Mouse (Mus musculus) intestine, postnatal 0 days (tissue): ENCODE data around the gene Stxbp6. TPM values are rescaled to one million over a fixed set of nuclear protein-coding genes. Genes with fewer than 3 reads are reported as not detected.

Experiments
- ATAC-seq: fragments of 200-750 bp; cut with Nextera tagmentation; 2 replicates; pipeline ENCODE4 v1.8.0; 2017; ENCODE audit warnings: mild to moderate bottlenecking, moderate TSS enrichment, moderate library complexity
- H3K27ac ChIP-seq: fragments of 300-500 bp; sonication (generic); 2 replicates; pipeline ENCODE4 v1.5.1; 2014; ENCODE audit warnings: mild to moderate bottlenecking, low read depth, low read length, moderate library complexity
- H3K27me3 ChIP-seq: fragments of 300-500 bp; sonication (generic); replicated peaks from 2 replicates; pipeline ENCODE4 v1.6.1; 2014; ENCODE audit warnings: low read length, mixed read lengths; ENCODE audit not compliant: control insufficient read depth, insufficient read depth
- H3K36me3 ChIP-seq: fragments of 300-500 bp; sonication (generic); 2 replicates; pipeline ENCODE4 v1.6.1; 2014; ENCODE audit warnings: mild to moderate bottlenecking, moderate library complexity; ENCODE audit not compliant: control insufficient read depth, insufficient read depth
- H3K4me1 ChIP-seq: fragments of 300-500 bp; sonication (generic); replicated peaks from 2 replicates; pipeline ENCODE4 v1.6.1; 2014; ENCODE audit warnings: antibody characterized with exemption, low read length, mixed read lengths; ENCODE audit not compliant: control insufficient read depth, insufficient read depth
- H3K4me2 ChIP-seq: fragments of 300-500 bp; sonication (generic); replicated peaks from 2 replicates; pipeline ENCODE4 v1.6.1; 2014; ENCODE audit warnings: low read depth, mild to moderate bottlenecking, moderate library complexity
- H3K4me3 ChIP-seq: fragments of 300-500 bp; sonication (generic); 2 replicates; pipeline ENCODE4 v1.5.1; 2014; ENCODE audit warnings: low read depth, low read length
- H3K9ac ChIP-seq: fragments of 300-500 bp; sonication (generic); 2 replicates; pipeline ENCODE4 v1.6.1; 2014; ENCODE audit warnings: mild to moderate bottlenecking, low read depth, low read length
- H3K9me3 ChIP-seq: fragments of 300-500 bp; sonication (generic); 2 replicates; pipeline ENCODE4 v1.6.1; 2016; ENCODE audit warnings: mixed run types; ENCODE audit not compliant: control insufficient read depth
- CTCF ChIP-seq: sonication (generic); IDR thresholded peaks from 2 replicates; pipeline ENCODE4 v1.5.1; 2016; ENCODE audit warnings: low read depth, mild to moderate bottlenecking, control low read depth, antibody characterized with exemption, moderate library complexity
- WGBS: fragments of 180-500 bp; shearing (Covaris S2); extraction: QIAGEN DNeasy Blood & Tissue Kit; methylation state at CpG from one replicate; pipeline ENCODE4 v1.1.7; 2014; 5-methylcytosine and 5-hydroxymethylcytosine counted together
- polyA plus RNA-seq: library from polyadenylated mRNA; unstranded; fragments of >200 nt; fragmentation: Nextera tagmentation; extraction: Ambion mirVana; gene quantifications from 2 replicates; pipeline ENCODE4 v1.2.1, GENCODE M21; 2015

Stxbp6 gene
- polyA plus RNA-seq, 1 experiment from 2014 or later, result 9.2 TPM

DNA sequence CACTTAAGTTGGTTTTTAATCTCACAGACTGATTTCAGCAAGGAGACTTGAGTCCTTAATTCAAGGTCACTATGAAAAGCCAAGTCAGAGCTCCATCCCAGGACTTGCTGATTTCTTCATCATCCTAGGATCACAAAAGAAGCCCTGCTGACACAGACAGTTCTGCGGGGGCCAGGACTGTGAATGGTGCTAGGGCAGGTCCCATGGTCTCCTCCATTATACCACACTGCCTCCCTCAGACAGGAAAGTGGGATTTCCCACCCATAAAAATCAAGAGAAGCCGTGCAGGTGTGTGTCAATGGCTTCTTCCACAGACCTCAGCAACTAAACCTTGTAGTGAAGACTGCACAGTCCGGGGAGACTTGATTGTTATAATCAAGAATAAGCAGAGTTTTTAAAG lies 2.3 kb downstream of the Stxbp6 start:
- Histone ChIP-seq H3K4me1 (peaks cover 2% of the 10 kb centered on the region; the same call in 1 of the 2 replicates), H3K9me3 (no peaks in the 10 kb centered on the region), H3K4me2 (peak overlapping the region; percentile 96), H3K9ac (no peak overlapping the region), H3K27ac (no peak overlapping the region), H3K36me3 (no peaks in the 10 kb centered on the region), H3K4me3 (no peak overlapping the region), H3K27me3 (no peaks in the 10 kb centered on the region)
- 68% methylated on average over 3 of the region's 3 CpGs for WGBS
- peak; percentile 34 for TF ChIP-seq CTCF
- no peak for ATAC-seq

GRCm38 (mm10) chr12:45070186-45070585 lies 4.3 kb downstream of the Stxbp6 start:
- TF ChIP-seq CTCF, result no peak
- no peaks in the 10 kb centered on the region for H3K36me3 ChIP-seq
- H3K4me2 ChIP-seq, result peak overlapping the region; percentile 49
- ATAC-seq, result peak; percentile 80
- H3K9me3 ChIP-seq, result no peaks in the 10 kb centered on the region
- no peaks in the 10 kb centered on the region for H3K27me3 ChIP-seq
- no peak overlapping the region for H3K9ac ChIP-seq
- 22% methylated on average over 9 of the region's 9 CpGs for WGBS
- H3K4me3 ChIP-seq, result 0 out of 2 replicates have a peak overlapping the region, but pooled peaks have one; percentile 0
- H3K27ac ChIP-seq, result no peak overlapping the region
- peaks cover 2% of the 10 kb centered on the region; the same call in 1 of the 2 replicates for H3K4me1 ChIP-seq

GRCm38 (mm10) chr12:45068145-45068754 lies 6.3 kb downstream of the Stxbp6 start:
- Histone ChIP-seq H3K27ac (no peak overlapping the region), H3K9me3 (no peaks in the 10 kb centered on the region), H3K27me3 (no peaks in the 10 kb centered on the region), H3K9ac (no peak overlapping the region), H3K4me3 (no peak overlapping the region), H3K36me3 (no peaks in the 10 kb centered on the region), H3K4me1 (no peaks in the 10 kb centered on the region; the same call in 1 of the 2 replicates), H3K4me2 (no peak overlapping the region)
- ATAC-seq, result no peak
- TF ChIP-seq CTCF, result no peak
- 79% methylated on average over 6 of the region's 6 CpGs for WGBS

GRCm38 (mm10) chr12:45067686-45068085 lies 6.8 kb downstream of the Stxbp6 start:
- 27% methylated on average over 3 of the region's 3 CpGs for WGBS
- no peak for TF ChIP-seq CTCF

GRCm38 (mm10) chr12:45067047-45067685 lies 7.3 kb downstream of the Stxbp6 start:
- TF ChIP-seq CTCF, result 0 out of 2 replicates have a peak, but pooled peaks have one; percentile 13
- Histone ChIP-seq H3K9ac (no peak overlapping the region), H3K4me2 (peak overlapping the region; percentile 47), H3K36me3 (no peaks in the 10 kb centered on the region), H3K27ac (peak overlapping the region; percentile 35; the same call in 1 of the 2 replicates), H3K9me3 (no peaks in the 10 kb centered on the region), H3K4me1 (no peaks in the 10 kb centered on the region; the same call in 1 of the 2 replicates), H3K27me3 (no peaks in the 10 kb centered on the region), H3K4me3 (no peak overlapping the region)
- ATAC-seq, result 0 out of 2 replicates have a peak, but pooled peaks have one; percentile 17
- WGBS, result 13% methylated on average over 11 of the region's 11 CpGs

More at GRCm38 (mm10) chr12:45067686-45068085, 6.8 kb downstream of the Stxbp6 start:
- Histone ChIP-seq H3K36me3 (no peaks in the 10 kb centered on the region), H3K9ac (no peak overlapping the region), H3K9me3 (no peaks in the 10 kb centered on the region), H3K27me3 (no peaks in the 10 kb centered on the region), H3K4me1 (no peaks in the 10 kb centered on the region; the same call in 1 of the 2 replicates), H3K4me3 (no peak overlapping the region), H3K4me2 (peak overlapping the region; percentile 47), H3K27ac (no peak overlapping the region; the same call in 1 of the 2 replicates)
- no peak for ATAC-seq

- Histone ChIP-seq H3K4me2 (no peak overlapping the region), H3K27ac (no peak overlapping the region), H3K4me3 (no peak overlapping the region), H3K9me3 (no peaks in the 10 kb centered on the region), H3K36me3 (no peaks in the 10 kb centered on the region), H3K9ac (no peak overlapping the region), H3K27me3 (no peaks in the 10 kb centered on the region), H3K4me1 (peaks cover 2% of the 10 kb centered on the region; the same call in 1 of the 2 replicates)
- ATAC-seq, result no peak
- no peak for TF ChIP-seq CTCF
- WGBS, result 75% methylated on average over 5 of the region's 5 CpGs
Observed at GRCm38 (mm10) chr12:45063606-45064005, 10.9 kb downstream of the Stxbp6 start.
